Mouse (Mus musculus) embryonic fibroblast, embryonic 13.5 days (primary cell): ENCODE results near the gene Brms1l.

ENCODE experiments used
- CTCF ChIP-seq: IDR thresholded peaks from 2 replicates; pipeline ENCODE4 v1.5.1; 2011; ENCODE audit warnings: mild to moderate bottlenecking, control low read depth, low read length, moderate library complexity, borderline replicate concordance; ENCODE audit not compliant: insufficient read depth
- POLR2A ChIP-seq: IDR thresholded peaks from 2 replicates; pipeline ENCODE4 v1.6.1; 2011; ENCODE audit warnings: low read depth, mild to moderate bottlenecking, control low read depth, low read length, moderate library complexity

DNA sequence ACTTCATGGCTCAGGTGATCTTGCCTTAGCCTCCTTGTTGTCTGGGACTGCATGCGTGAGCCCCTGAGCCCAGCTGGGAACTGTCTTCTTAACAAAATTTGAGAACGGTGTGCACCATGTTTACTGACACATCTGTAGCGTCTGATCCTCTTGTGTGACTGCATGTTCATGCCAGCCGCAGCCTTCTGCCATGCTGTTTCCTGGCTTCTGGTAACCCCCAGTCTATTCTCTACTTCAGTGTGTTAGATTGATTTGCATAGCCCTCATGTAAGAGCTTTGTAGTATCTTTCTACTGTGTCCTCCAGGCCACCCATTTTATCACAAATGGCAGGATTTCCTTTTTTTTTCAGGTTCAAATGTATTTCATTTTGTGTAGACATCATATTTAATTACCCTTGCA, 11.7 kb downstream of the Brms1l start:
- no peak for TF ChIP-seq CTCF
- no peak for TF ChIP-seq POLR2A
